Mouse (Mus musculus) lung, embryonic 15.5 days (tissue): ENCODE measurements around the gene Khdc1a. TPM values are rescaled to one million over a fixed set of nuclear protein-coding genes. Genes with fewer than 3 reads are reported as not detected.
"Not testable (repeated sequence)": the region's sequence is repeated elsewhere in the genome, so short reads cannot be mapped to it uniquely, and the experiment has no call there.

ENCODE experiments used
- ATAC-seq: fragments of 200-750 bp; cut with Nextera tagmentation; 2 replicates; pipeline ENCODE4 v1.8.0; 2017; ENCODE audit warnings: moderate number of reproducible peaks, borderline replicate concordance; ENCODE audit not compliant: low FRiP score, low TSS enrichment; ENCODE audit errors: extremely low read depth
- H3K27ac ChIP-seq: fragments of 300-500 bp; sonication (generic); 2 replicates; pipeline ENCODE4 v1.5.1; 2015; ENCODE audit warnings: moderate library complexity, mild to moderate bottlenecking, inconsistent platforms
- H3K27me3 ChIP-seq: fragments of 300-500 bp; sonication (generic); 2 replicates; pipeline ENCODE4 v1.6.1; 2015; ENCODE audit warnings: inconsistent platforms
- H3K36me3 ChIP-seq: fragments of 300-500 bp; sonication (generic); 2 replicates; pipeline ENCODE4 v1.6.1; 2015; ENCODE audit warnings: inconsistent platforms
- H3K4me1 ChIP-seq: fragments of 300-500 bp; sonication (generic); 2 replicates; pipeline ENCODE4 v1.6.1; 2015; ENCODE audit warnings: inconsistent platforms
- H3K4me2 ChIP-seq: fragments of 300-500 bp; sonication (generic); 2 replicates; pipeline ENCODE4 v1.6.1; 2015; ENCODE audit warnings: inconsistent platforms, mild to moderate bottlenecking, moderate library complexity
- H3K4me3 ChIP-seq: fragments of 300-500 bp; sonication (generic); 2 replicates; pipeline ENCODE4 v1.5.1; 2015; ENCODE audit warnings: mild to moderate bottlenecking, inconsistent platforms
- H3K9ac ChIP-seq: fragments of 300-500 bp; sonication (generic); 2 replicates; pipeline ENCODE4 v1.6.1; 2015; ENCODE audit warnings: inconsistent platforms
- H3K9me3 ChIP-seq: fragments of 300-500 bp; sonication (generic); 2 replicates; pipeline ENCODE4 v1.6.1; 2016; ENCODE audit warnings: inconsistent platforms
- WGBS: fragments of 180-500 bp; shearing (Covaris S2); methylation state at CpG from one replicate; pipeline ENCODE4 v1.1.7; 2015; 5-methylcytosine and 5-hydroxymethylcytosine counted together
- polyA plus RNA-seq: library from polyadenylated mRNA; unstranded; fragments of >200 nt; fragmentation: Nextera tagmentation; extraction: Ambion mirVana; gene quantifications from 2 replicates; pipeline ENCODE4 v1.2.1, GENCODE M21; 2015

Gene Khdc1a
- 0.08 and 0.21 TPM in 2 replicates for polyA plus RNA-seq

DNA sequence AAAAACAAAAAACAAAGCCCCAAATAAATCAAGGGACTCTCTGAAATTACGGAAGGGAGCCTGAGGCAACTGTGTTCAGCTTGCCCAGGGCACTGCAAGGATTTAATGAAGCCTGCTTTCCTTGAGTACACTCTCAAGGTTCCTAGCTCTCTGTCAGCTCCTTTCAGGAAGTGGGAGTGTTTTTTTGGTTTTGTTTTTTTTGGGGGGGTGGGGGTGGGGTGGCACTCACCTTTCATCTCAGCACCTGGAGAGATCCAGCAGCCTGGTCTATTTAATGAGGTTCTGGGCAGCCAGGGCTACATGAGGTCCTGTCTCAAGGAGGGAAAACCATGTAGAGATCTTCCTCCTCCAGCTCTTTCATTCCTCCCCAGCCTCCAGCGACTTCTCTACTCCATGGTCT is at the start of gene Khdc1a:
Khdc1a (plus strand) TSS at position 301 of the 400 bp plus-strand sequence.
- ATAC-seq: no peak

DNA sequence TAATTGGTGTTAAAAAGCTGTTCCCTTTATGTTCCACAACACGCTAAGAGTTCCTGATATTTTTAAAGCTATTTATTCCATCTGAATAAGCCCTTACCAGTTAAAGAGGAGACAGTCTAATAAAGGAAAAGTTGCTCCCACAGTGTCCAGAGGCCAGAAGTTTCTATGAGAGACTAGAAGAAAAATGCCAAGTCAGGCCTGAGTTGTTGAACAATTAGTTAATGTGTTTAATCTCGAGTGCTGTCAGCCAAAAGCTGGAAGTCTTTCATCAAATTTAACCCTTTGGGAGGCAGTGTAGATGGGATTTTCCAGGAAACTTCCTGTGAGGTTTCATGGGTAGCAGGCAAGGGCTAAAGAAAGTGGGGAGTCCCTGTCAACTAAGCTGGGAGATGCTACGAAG is 49.6 kb upstream of the Khdc1a start:
- WGBS: 51% methylated on average over 3 of the region's 3 CpGs
- Histone ChIP-seq H3K4me3 (no peak overlapping the region), H3K27ac (no peak overlapping the region), H3K9me3 (no peaks in the 10 kb centered on the region), H3K9ac (no peak overlapping the region), H3K36me3 (no peaks in the 10 kb centered on the region), H3K4me2 (no peak overlapping the region), H3K4me1 (no peaks in the 10 kb centered on the region), H3K27me3 (no peaks in the 10 kb centered on the region)
- ATAC-seq: no peak

More for the DNA sequence above, at the start of gene Khdc1a:
- Histone ChIP-seq H3K4me2 (no peak within 1 kb of the TSS), H3K27me3 (no peaks in the 10 kb centered on the region), H3K4me1 (no peaks in the 10 kb centered on the region), H3K9ac (no peak within 1 kb of the TSS), H3K9me3 (no peaks in the 10 kb centered on the region), H3K27ac (no peak within 1 kb of the TSS), H3K4me3 (no peak within 1 kb of the TSS), H3K36me3 (no peaks in the 10 kb centered on the region)
- WGBS: 79% methylated on average over 2 of the region's 2 CpGs

DNA sequence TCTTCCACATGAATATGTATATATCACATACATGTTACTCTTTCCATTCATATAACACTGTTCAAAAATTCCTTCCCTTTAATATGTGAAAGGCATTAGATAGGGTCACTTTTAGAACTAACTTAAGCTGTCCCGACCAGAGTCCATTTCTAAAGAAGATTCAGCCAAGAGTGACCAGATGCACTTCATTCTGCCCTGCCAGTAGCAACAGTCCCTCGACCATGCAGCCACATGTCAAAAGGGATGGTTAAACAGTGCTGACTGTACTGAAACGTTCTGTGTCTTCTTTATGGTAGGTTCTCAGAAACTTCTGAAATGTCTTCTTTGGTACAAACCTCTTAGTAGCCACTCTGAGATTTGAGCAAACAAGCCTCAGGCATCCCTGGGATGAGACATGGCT is 47.8 kb upstream of the Khdc1a start:
- whole genome bisulfite sequencing: 68% methylated on average over 3 of the region's 3 CpGs
- Histone ChIP-seq H3K4me3 (no peak overlapping the region), H3K4me1 (no peaks in the 10 kb centered on the region), H3K27ac (no peak overlapping the region), H3K9me3 (no peaks in the 10 kb centered on the region), H3K4me2 (no peak overlapping the region), H3K9ac (no peak overlapping the region), H3K27me3 (no peaks in the 10 kb centered on the region), H3K36me3 (no peaks in the 10 kb centered on the region)
- ATAC-seq: no peak

DNA sequence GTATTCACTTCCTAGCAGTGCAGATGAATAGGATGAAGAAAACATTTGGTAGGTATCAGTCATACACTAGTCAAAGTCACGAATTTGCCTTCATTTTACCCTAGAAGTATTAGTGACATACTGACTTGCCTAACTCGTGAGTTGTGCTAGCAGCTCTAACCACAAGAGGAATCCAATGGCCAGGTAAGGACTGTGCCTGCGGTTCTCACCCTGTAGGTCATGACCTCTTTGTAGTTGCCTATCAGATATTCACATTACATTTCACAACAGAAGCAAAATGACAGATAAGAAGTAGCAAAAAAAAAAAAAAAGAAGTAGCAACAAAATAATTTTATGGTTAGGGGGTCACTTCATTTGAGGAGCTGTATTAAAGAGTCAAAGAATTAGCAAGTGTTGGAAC is 45.3 kb upstream of the Khdc1a start:
- Histone ChIP-seq H3K9ac (no peak overlapping the region), H3K4me3 (no peak overlapping the region), H3K27ac (no peak overlapping the region), H3K36me3 (no peaks in the 10 kb centered on the region), H3K27me3 (no peaks in the 10 kb centered on the region), H3K9me3 (no peaks in the 10 kb centered on the region), H3K4me2 (no peak overlapping the region), H3K4me1 (no peaks in the 10 kb centered on the region)
- 67% methylated on average over 3 of the region's 3 CpGs for WGBS
- no peak for ATAC-seq

DNA sequence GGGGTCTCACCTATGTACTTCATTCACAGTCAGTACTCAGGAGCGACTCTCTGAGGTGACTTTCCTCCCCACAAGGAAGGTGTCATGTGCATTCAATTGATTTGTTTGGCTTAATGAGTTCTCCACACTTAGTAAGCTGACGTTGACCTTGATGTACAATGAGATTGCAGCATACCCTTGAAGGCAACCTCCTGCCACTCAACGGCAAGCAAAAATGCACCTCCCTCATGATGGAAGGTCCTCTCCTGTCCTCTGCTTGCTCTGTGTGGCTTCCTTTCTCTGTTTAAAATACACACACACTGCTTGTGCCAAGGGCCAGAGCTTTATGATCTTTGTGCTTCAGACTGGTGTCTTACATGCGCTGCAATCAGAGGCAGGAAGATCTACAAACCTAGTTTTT is 44.8 kb upstream of the Khdc1a start:
- Histone ChIP-seq H3K9ac (no peak overlapping the region), H3K36me3 (no peaks in the 10 kb centered on the region), H3K4me2 (no peak overlapping the region), H3K9me3 (no peaks in the 10 kb centered on the region), H3K27me3 (no peaks in the 10 kb centered on the region), H3K4me3 (no peak overlapping the region), H3K27ac (no peak overlapping the region), H3K4me1 (no peaks in the 10 kb centered on the region)
- ATAC-seq: no peak
- WGBS: 73% methylated on average over 4 of the region's 4 CpGs

DNA sequence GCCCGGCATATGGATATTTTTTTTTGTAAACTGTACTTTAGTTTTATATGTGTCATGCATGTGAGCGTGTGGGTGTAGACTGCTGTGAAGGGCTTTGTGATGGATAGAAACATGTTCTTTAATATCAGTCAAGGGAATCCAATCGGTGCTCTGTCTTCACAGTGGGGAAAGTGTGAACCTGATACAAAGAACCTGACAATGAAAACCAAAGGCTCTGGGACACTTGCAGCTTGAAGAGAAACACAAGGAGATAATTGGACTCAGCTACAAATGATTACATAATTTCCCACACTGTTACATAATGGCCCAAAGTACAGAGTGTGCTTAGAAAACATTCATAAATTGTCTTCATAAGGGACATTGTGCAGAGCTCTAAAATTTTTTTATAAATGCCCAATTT is 44.0 kb upstream of the Khdc1a start:
- WGBS: 82% methylated on average over 3 of the region's 3 CpGs

DNA sequence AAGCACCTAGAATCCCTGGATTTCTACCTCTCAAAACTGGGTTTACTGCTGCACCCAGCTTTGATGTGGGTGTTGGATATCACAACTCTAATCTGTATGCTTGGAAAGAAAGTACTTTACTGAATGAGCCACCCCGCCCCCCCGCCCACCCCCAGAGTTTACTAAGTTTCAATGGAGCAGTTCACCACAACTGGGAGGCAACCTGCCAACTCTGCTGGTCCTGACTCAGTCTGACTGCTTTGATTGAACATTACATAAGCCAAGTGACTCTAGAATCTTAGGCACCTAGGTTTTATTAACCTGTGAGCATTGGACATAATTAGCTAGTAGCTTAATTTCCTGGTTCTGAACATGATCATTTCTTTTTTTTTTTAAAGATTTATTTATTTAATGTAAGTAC is 35.1 kb upstream of the Khdc1a start:
- H3K4me3 ChIP-seq: no peak overlapping the region
- no peaks in the 10 kb centered on the region for H3K9me3 ChIP-seq
- no peaks in the 10 kb centered on the region for H3K4me1 ChIP-seq
- ATAC-seq: no peak
- 93% methylated on average over 2 of the region's 2 CpGs for WGBS
- no peaks in the 10 kb centered on the region for H3K36me3 ChIP-seq
- H3K4me2 ChIP-seq: no peak overlapping the region
- H3K27ac ChIP-seq: no peak overlapping the region
- no peaks in the 10 kb centered on the region for H3K27me3 ChIP-seq
- H3K9ac ChIP-seq: no peak overlapping the region

More for the DNA sequence above, 44.0 kb upstream of the Khdc1a start:
- Histone ChIP-seq H3K9ac (no peak overlapping the region), H3K27me3 (no peaks in the 10 kb centered on the region), H3K4me1 (no peaks in the 10 kb centered on the region), H3K36me3 (no peaks in the 10 kb centered on the region), H3K4me2 (no peak overlapping the region), H3K27ac (no peak overlapping the region), H3K9me3 (no peaks in the 10 kb centered on the region), H3K4me3 (no peak overlapping the region)
- no peak for ATAC-seq

DNA sequence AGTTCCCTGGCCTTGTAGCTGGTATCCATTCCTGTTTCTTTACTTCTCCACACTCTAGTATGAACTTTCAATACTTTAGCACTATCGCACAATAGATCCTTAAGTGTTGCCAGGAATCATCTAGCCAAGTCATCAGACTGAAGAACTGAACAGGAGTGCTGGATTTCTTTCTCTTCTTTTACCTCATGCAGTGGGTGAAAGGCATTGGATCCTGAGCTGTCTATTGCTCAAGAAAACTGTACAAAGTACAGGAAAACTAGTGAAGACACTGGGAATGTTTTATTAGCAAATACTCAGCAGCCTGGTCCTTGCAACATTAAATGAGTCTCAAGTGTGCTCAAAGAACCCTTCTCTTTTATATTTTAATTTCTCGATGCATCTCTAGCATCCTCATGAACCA is 33.7 kb upstream of the Khdc1a start:
- Histone ChIP-seq H3K9ac (no peak overlapping the region), H3K36me3 (no peaks in the 10 kb centered on the region), H3K4me2 (no peak overlapping the region), H3K27ac (no peak overlapping the region), H3K4me3 (no peak overlapping the region), H3K27me3 (no peaks in the 10 kb centered on the region), H3K4me1 (no peaks in the 10 kb centered on the region), H3K9me3 (no peaks in the 10 kb centered on the region)
- no peak for ATAC-seq
- WGBS: 82% methylated on average over 2 of the region's 2 CpGs

DNA sequence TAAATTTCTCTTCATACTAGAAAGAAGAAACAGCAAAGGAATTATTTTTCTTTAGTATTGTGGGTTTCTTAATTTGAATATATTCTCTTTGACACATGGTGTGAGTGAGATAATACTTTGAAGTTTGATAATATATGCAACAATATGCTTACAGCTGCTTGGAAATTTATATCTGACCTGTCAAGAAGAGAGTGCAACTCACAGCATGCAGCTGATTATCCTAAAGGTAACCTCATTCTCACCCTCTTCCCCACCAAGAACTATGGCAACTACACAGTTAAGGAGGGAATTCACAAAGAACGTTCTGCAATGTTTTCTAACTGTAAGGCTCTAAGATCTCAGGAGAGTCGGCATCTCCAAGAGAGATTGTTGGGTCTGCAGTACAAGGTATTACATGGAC is 33.1 kb upstream of the Khdc1a start:
- Histone ChIP-seq H3K9ac (no peak overlapping the region), H3K27me3 (no peaks in the 10 kb centered on the region), H3K36me3 (no peaks in the 10 kb centered on the region), H3K4me3 (no peak overlapping the region), H3K4me1 (no peaks in the 10 kb centered on the region), H3K4me2 (no peak overlapping the region), H3K9me3 (no peaks in the 10 kb centered on the region), H3K27ac (no peak overlapping the region)
- WGBS: 53% methylated on average over 2 of the region's 2 CpGs
- ATAC-seq: no peak

DNA sequence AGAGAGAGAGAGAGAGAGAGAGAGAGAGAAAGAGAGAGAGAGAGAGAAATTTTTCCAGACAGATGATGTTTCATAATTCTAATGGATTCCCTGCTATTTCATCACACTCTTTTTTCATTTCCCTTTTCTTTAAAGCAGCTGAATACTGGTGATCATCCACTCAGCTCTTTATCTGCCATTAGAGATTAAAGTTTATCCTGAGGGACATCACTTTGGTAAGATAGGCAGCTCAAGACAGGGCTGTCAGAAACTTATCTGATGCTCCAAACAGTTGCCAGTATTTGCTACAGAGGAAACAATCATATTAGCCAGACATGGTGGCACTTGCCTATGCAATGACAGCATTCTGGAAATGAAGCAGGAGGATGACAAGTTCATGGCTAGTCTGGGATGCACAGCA is 31.2 kb upstream of the Khdc1a start:
- no peak overlapping the region for H3K4me2 ChIP-seq
- H3K27me3 ChIP-seq: no peaks in the 10 kb centered on the region
- H3K27ac ChIP-seq: no peak overlapping the region
- no peak overlapping the region for H3K4me3 ChIP-seq
- no peak overlapping the region for H3K9ac ChIP-seq
- no peak for ATAC-seq
- no peaks in the 10 kb centered on the region for H3K4me1 ChIP-seq
- no peaks in the 10 kb centered on the region for H3K9me3 ChIP-seq
- no peaks in the 10 kb centered on the region for H3K36me3 ChIP-seq

DNA sequence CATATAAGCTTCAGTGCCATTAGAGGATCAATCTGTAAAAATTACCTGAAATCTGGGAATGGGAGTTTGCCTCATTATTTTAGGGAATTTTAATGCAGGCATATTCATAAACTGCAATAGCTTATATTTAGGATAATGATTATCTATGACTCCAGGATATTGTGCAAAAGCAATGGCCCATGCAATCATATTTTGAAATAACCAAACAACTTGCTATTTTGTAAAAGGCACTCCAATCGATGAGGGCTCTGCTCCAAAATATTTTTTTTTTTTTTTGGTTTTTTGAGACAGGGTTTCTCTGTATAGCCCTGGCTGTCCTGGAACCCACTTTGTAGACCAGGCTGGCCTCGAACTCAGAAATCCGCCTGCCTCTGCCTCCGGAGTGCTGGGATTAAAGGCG is 29.2 kb upstream of the Khdc1a start:
- 87% methylated on average over 5 of the region's 5 CpGs for WGBS

DNA sequence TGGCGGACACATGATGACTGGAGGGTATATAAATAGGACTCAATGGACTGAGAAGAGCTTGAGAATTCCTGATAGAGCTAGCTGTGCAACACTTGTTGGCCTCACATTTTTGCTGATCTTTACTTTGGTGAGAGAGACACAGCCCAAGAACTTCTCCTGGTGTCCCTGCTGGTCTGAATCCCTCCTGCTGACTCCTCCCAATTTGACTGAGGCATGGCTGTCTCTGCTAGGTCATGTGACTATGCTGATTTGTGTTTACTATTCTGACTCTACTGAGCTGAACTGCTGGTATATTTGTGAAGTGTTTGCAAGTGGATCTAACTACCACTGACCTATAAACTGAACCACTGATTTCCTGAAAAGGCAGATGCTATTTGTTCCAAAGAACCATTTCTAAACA is 27.8 kb upstream of the Khdc1a start:
- Histone ChIP-seq H3K9me3 (no peaks in the 10 kb centered on the region), H3K27me3 (no peaks in the 10 kb centered on the region), H3K4me3 (no peak overlapping the region), H3K4me2 (no peak overlapping the region), H3K27ac (no peak overlapping the region), H3K9ac (no peak overlapping the region), H3K4me1 (no peaks in the 10 kb centered on the region), H3K36me3 (no peaks in the 10 kb centered on the region)
- no peak for ATAC-seq
- 82% methylated on average over 1 of the region's 1 CpGs for WGBS

More for the DNA sequence above, 29.2 kb upstream of the Khdc1a start:
- not testable (repeated sequence) for H3K9me3 ChIP-seq, H3K27ac ChIP-seq, H3K27me3 ChIP-seq, H3K9ac ChIP-seq, H3K36me3 ChIP-seq, ATAC-seq, H3K4me1 ChIP-seq, H3K4me2 ChIP-seq, H3K4me3 ChIP-seq

DNA sequence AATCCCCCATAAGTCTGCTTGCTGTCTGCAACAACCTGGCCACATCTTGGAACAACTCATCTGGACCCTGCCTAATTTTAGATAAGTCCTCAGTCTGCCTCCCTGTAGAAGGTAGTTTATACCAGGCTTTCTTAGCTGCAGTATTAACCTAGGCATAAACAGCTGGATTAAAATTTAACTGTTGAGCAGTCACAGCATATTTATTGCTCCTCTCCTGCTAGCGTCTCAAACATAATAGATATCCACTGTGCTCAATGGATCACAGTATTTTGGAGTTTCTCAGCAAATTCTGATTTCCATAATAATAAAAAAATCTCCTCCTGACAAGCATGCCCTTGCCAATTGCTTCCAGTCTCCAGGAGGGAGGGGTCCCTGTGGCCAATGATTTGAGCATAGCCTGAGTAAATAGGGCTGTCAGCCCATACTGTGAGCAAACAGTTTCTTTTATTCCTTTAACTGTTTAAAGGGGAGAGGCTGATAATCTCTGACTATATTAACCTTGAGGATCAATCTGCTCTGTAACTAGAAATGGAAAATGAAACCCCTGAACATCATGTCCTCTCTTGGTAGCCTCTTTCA is 25.4 kb upstream of the Khdc1a start:
- Histone ChIP-seq H3K9ac (no peak overlapping the region), H3K27me3 (no peaks in the 10 kb centered on the region), H3K9me3 (no peaks in the 10 kb centered on the region), H3K4me3 (no peak overlapping the region), H3K4me2 (no peak overlapping the region), H3K27ac (no peak overlapping the region), H3K4me1 (no peaks in the 10 kb centered on the region), H3K36me3 (no peaks in the 10 kb centered on the region)
- 70% methylated on average over 1 of the region's 1 CpGs for WGBS
- ATAC-seq: no peak
